Mouse (Mus musculus) forebrain, postnatal 0 days (tissue): ENCODE results near the gene B3gat2. TPM values are rescaled to one million over a fixed set of nuclear protein-coding genes. Genes with fewer than 3 reads are reported as not detected.

Experiments
- ATAC-seq: fragments of 200-750 bp; cut with Nextera tagmentation; 2 replicates; pipeline ENCODE4 v1.8.0; 2017; ENCODE audit warnings: mild to moderate bottlenecking, moderate library complexity
- DNase-seq: peaks from one replicate; pipeline ENCODE4 v3.0.0-alpha.2; 2015
- H3K27ac ChIP-seq: fragments of 300-500 bp; sonication (generic); 2 replicates; pipeline ENCODE4 v1.5.1; 2014; ENCODE audit warnings: low read depth, mild to moderate bottlenecking, antibody characterized with exemption, low read length, moderate library complexity, mixed read lengths
- H3K27me3 ChIP-seq: fragments of 300-500 bp; sonication (generic); 2 replicates; pipeline ENCODE4 v1.6.1; 2014; ENCODE audit warnings: mild to moderate bottlenecking, low read length, mixed read lengths; ENCODE audit not compliant: insufficient read depth
- H3K36me3 ChIP-seq: fragments of 300-500 bp; sonication (generic); 2 replicates; pipeline ENCODE4 v1.6.1; 2014; ENCODE audit warnings: mild to moderate bottlenecking, moderate library complexity; ENCODE audit not compliant: insufficient read depth
- H3K4me1 ChIP-seq: fragments of 300-500 bp; sonication (generic); 2 replicates; pipeline ENCODE4 v1.6.1; 2014; ENCODE audit warnings: antibody characterized with exemption; ENCODE audit not compliant: insufficient read depth
- H3K4me2 ChIP-seq: fragments of 300-500 bp; sonication (generic); 2 replicates; pipeline ENCODE4 v1.6.1; 2014; ENCODE audit warnings: low read depth, mild to moderate bottlenecking, moderate library complexity
- H3K4me3 ChIP-seq: fragments of 300-500 bp; sonication (generic); 2 replicates; pipeline ENCODE4 v1.5.1; 2014; ENCODE audit warnings: low read depth, low read length, mixed read lengths
- H3K9ac ChIP-seq: fragments of 300-500 bp; sonication (generic); 2 replicates; pipeline ENCODE4 v1.6.1; 2014; ENCODE audit warnings: mild to moderate bottlenecking
- H3K9me3 ChIP-seq: fragments of 300-500 bp; sonication (generic); 2 replicates; pipeline ENCODE4 v1.6.1; 2016; ENCODE audit warnings: low read length
- CTCF ChIP-seq: sonication (generic); IDR thresholded peaks from 2 replicates; pipeline ENCODE4 v1.5.1; 2016; ENCODE audit warnings: antibody characterized with exemption, control low read depth, low read depth
- WGBS: fragments of 180-500 bp; shearing (Covaris S2); extraction: QIAGEN DNeasy Blood & Tissue Kit; methylation state at CpG from one replicate; pipeline ENCODE4 v1.1.7; 2014; 5-methylcytosine and 5-hydroxymethylcytosine counted together
- polyA plus RNA-seq: library from polyadenylated mRNA; unstranded; fragments of >200 nt; fragmentation: Nextera tagmentation; extraction: Ambion mirVana; gene quantifications from 2 replicates; pipeline ENCODE4 v1.2.1, GENCODE M21; 2015
- total RNA-seq: library from RNA; depleted of rRNA; stranded (reverse); fragments of >200 nt; gene quantifications from 2 replicates; pipeline ENCODE4 v1.2.3, GENCODE M21; 2014

Gene B3gat2
- total and polyA plus RNA-seq, 2 experiments from 2014 or later: 11.1 to 21.3 TPM

- WGBS: 55% methylated on average over 7 of the region's 7 CpGs
- no peak for ATAC-seq
- Histone ChIP-seq H3K4me3 (no peak overlapping the region), H3K9me3 (no peaks in the 10 kb centered on the region), H3K9ac (no peak overlapping the region), H3K4me2 (no peak overlapping the region), H3K27ac (peak overlapping the region; percentile 15; the same call in 1 of the 2 replicates), H3K36me3 (no peaks in the 10 kb centered on the region), H3K4me1 (peaks cover 12% of the 10 kb centered on the region), H3K27me3 (no peaks in the 10 kb centered on the region)
- TF ChIP-seq CTCF: no peak
- no peak for DNase-seq
Observed at GRCm38 (mm10) chr1:23834246-23834645, 72.7 kb downstream of the B3gat2 start.

- H3K27ac ChIP-seq: no peak overlapping the region
- WGBS: 27% methylated on average over 9 of the region's 9 CpGs
- peak; percentile 88 for ATAC-seq
Observed at GRCm38 (mm10) chr1:23834819-23835218, 73.3 kb downstream of the B3gat2 start.

GRCm38 (mm10) chr1:23836630-23837029, 75.1 kb downstream of the B3gat2 start:
- WGBS: 88% methylated on average over 4 of the region's 4 CpGs
- Histone ChIP-seq H3K27ac (no peak overlapping the region), H3K27me3 (no peaks in the 10 kb centered on the region), H3K36me3 (no peaks in the 10 kb centered on the region), H3K4me2 (no peak overlapping the region), H3K4me3 (no peak overlapping the region), H3K4me1 (peaks cover 12% of the 10 kb centered on the region), H3K9me3 (no peaks in the 10 kb centered on the region), H3K9ac (no peak overlapping the region)
- no peak for TF ChIP-seq CTCF
- DNase-seq (no peak), ATAC-seq (no peak)

More at GRCm38 (mm10) chr1:23834819-23835218, 73.3 kb downstream of the B3gat2 start:
- Histone ChIP-seq H3K36me3 (no peaks in the 10 kb centered on the region), H3K9ac (no peak overlapping the region), H3K4me1 (peaks cover 12% of the 10 kb centered on the region), H3K4me3 (no peak overlapping the region), H3K4me2 (no peak overlapping the region), H3K9me3 (no peaks in the 10 kb centered on the region), H3K27me3 (no peaks in the 10 kb centered on the region)
- DNase-seq: peak; percentile 71
- no peak for TF ChIP-seq CTCF

GRCm38 (mm10) chr1:23840924-23841323, 79.4 kb downstream of the B3gat2 start:
- no peaks in the 10 kb centered on the region for H3K27me3 ChIP-seq
- H3K9me3 ChIP-seq: no peaks in the 10 kb centered on the region
- H3K4me2 ChIP-seq: no peak overlapping the region
- no peak for ATAC-seq
- no peak overlapping the region for H3K4me3 ChIP-seq
- H3K9ac ChIP-seq: no peak overlapping the region
- TF ChIP-seq CTCF: no peak
- H3K27ac ChIP-seq: no peak overlapping the region
- H3K36me3 ChIP-seq: peaks cover 14% of the 10 kb centered on the region
- no peaks in the 10 kb centered on the region for H3K4me1 ChIP-seq
- DNase-seq: no peak

- Histone ChIP-seq H3K27ac (no peak overlapping the region), H3K36me3 (peaks cover 26% of the 10 kb centered on the region), H3K4me1 (no peaks in the 10 kb centered on the region), H3K9ac (no peak overlapping the region), H3K4me2 (no peak overlapping the region), H3K4me3 (no peak overlapping the region), H3K9me3 (no peaks in the 10 kb centered on the region), H3K27me3 (no peaks in the 10 kb centered on the region)
- TF ChIP-seq CTCF: no peak
- DNase-seq: no peak
- ATAC-seq: no peak
- 72% methylated on average over 3 of the region's 3 CpGs for WGBS
Observed at GRCm38 (mm10) chr1:23842629-23843028, 81.1 kb downstream of the B3gat2 start.

GRCm38 (mm10) chr1:23843790-23844189, 82.2 kb downstream of the B3gat2 start:
- TF ChIP-seq CTCF: no peak
- Histone ChIP-seq H3K4me1 (no peaks in the 10 kb centered on the region), H3K9me3 (no peaks in the 10 kb centered on the region), H3K36me3 (peaks cover 34% of the 10 kb centered on the region), H3K4me3 (no peak overlapping the region), H3K4me2 (no peak overlapping the region), H3K27me3 (no peaks in the 10 kb centered on the region), H3K9ac (no peak overlapping the region), H3K27ac (no peak overlapping the region)
- no peak for ATAC-seq
- DNase-seq: no peak
- WGBS: 81% methylated on average over 7 of the region's 7 CpGs

- no peak for DNase-seq
- no peak overlapping the region for H3K4me2 ChIP-seq
- peaks cover 34% of the 10 kb centered on the region for H3K36me3 ChIP-seq
- no peak overlapping the region for H3K4me3 ChIP-seq
- 91% methylated on average over 10 of the region's 10 CpGs for WGBS
- no peaks in the 10 kb centered on the region for H3K9me3 ChIP-seq
- TF ChIP-seq CTCF: no peak
- ATAC-seq: no peak
- H3K9ac ChIP-seq: no peak overlapping the region
- H3K27me3 ChIP-seq: no peaks in the 10 kb centered on the region
- H3K4me1 ChIP-seq: no peaks in the 10 kb centered on the region
- H3K27ac ChIP-seq: no peak overlapping the region
Observed at GRCm38 (mm10) chr1:23845007-23845406, 83.5 kb downstream of the B3gat2 start.
